Mouse (Mus musculus) neural tube, embryonic 10.5 days (tissue): ENCODE results near the gene Olfr480.

Experiments
- DNase-seq: peaks from one replicate; pipeline ENCODE4 v3.0.0-alpha.2; 2017; ENCODE audit warnings: low spot score; ENCODE audit errors: extremely low spot score

Olfr480 gene

DNA sequence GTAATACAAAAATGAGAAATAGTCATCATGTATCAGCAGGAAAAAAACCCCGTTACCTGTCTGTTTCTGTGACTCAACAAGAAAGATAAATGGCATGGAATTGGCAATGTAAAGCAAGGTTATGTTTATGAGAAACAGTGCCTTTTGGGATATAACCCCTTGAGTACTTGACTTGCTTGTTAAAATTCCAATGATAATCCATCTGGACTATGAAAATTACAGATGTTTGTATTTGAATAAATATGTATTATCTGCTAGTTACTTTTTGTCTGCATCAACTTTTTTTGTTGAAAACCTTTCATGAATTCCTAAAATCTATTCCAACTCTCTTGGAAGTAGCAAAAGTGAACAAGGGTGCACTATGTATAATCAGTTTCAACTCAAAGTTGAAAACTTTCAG lies at the start of gene Olfr480:
Gene Olfr480 (minus strand): TSS at position 101 of the 400 bp plus-strand sequence.
- DNase-seq, result no peak

DNA sequence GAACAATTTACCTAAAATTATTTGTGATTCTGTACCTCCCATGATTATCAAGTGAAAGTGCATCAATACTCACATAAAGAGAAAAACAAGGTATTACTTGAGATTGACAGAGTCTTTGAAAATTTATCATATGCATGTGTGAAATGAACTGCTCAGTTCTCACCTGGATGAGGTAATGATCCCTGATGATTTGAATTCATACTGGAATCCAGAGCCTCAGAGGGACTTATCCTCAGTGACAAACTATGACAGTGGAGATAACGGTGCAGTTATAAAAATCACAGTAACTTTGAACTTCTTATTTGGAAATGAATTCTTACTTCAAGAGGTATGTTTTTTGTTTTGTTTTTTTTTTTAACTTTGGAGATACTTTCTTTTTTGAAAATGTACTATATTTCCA lies 33.4 kb upstream of the Olfr480 start, which contains the start of gene Olfr483:
Gene Olfr483 (plus strand): TSS at position 301 of the 400 bp plus-strand sequence.
- no peak for DNase-seq

GRCm38 (mm10) chr7:108097486-108097885 lies 30.3 kb upstream of the Olfr480 start, which contains the start of gene Olfr482:
Gene Olfr482, minus strand, starts transcription at chr7:108097586.
- DNase-seq, result no peak

GRCm38 (mm10) chr7:108079555-108079954 lies 12.4 kb upstream of the Olfr480 start, which contains the start of gene Olfr481:
Gene Olfr481, plus strand, starts transcription at chr7:108079855.
- DNase-seq, result no peak

DNA sequence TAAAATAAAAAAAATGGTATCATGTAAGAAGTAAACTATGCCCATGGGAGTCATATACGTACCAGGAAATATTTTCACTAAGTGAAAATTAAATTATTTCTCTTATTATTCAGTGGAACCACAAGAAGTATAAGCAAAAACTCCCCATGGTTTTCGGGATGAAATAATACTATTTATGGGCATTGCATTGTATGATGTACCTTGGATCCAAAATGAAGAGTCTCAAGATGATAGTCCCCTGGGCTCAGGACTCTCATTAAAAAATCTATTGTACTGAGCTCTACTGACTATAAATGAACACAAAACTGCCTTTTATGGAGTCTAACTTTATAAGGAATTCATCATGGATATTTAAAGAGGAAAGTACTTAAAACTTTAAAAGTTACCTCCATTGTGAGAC lies 16.8 kb downstream of the Olfr480 start, which contains the start of gene Olfr479:
Gene Olfr479 (plus strand): TSS at position 301 of the 400 bp plus-strand sequence.
- DNase-seq, result no peak

- no peak for DNase-seq
Measured at GRCm38 (mm10) chr7:108033889-108034288, 33.3 kb downstream of the Olfr480 start, which contains the start of gene Olfr478. Gene Olfr478, minus strand, starts transcription at chr7:108033989.
